Mouse (Mus musculus) cortical plate, adult 2 months (tissue): Measurements from ENCODE around the gene Reg2.

ENCODE experiments used
- CTCF ChIP-seq: fragments of 200-500 bp; IDR thresholded peaks from 2 replicates; pipeline ENCODE4 v1.5.1; 2011; ENCODE audit warnings: mild to moderate bottlenecking, control low read depth, low read length; ENCODE audit not compliant: insufficient read depth; ENCODE audit errors: extremely low read depth
- POLR2A ChIP-seq: fragments of 200-500 bp; IDR thresholded peaks from 2 replicates; pipeline ENCODE4 v1.6.1; 2011; ENCODE audit warnings: mild to moderate bottlenecking, low read length, control low read depth; ENCODE audit not compliant: insufficient read depth; ENCODE audit errors: extremely low read depth

- TF ChIP-seq CTCF (no peak), POLR2A (no peak)
These were observed 51.8 kb downstream of the Reg2 start for GRCm38 (mm10) chr6:78447202-78447601.
